Mouse (Mus musculus) ES-Bruce4 (cell line): ENCODE results near the gene Glrx2.

Experiments used
- CTCF ChIP-seq: IDR thresholded peaks from one replicate; pipeline ENCODE4 v1.8.1; 2011; ENCODE audit warnings: low read depth, low read length
- POLR2A ChIP-seq: IDR thresholded peaks from one replicate; pipeline ENCODE4 v1.8.1; 2011; ENCODE audit warnings: low read length; ENCODE audit not compliant: insufficient read depth

DNA sequence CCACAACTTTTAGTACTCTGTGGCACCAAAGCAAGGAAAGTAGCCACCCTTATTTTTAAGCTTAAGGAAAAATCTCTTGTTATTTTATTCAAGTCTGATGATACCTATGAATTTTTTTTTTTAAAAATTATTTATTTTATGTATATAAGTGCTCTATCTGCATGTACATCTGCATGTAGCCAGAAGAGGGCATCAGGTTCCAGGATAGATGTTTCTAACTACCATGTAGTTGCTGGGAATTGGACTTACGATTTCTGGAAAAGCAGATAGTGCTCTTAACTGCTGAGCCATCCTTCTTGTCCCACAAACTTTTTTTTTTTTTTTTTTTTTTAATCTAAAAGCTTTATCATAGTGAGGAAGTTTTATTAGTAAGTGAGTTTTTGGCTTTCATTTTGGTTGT lies 48.3 kb downstream of the Glrx2 start:
- TF ChIP-seq CTCF (no peak), POLR2A (no peak)
